Mouse (Mus musculus) kidney, adult 2 months (tissue): ENCODE results near the gene Eid2. TPM values are rescaled to one million over a fixed set of nuclear protein-coding genes. Genes with fewer than 3 reads are reported as not detected.

ENCODE experiments used
- DNase-seq: peaks from one replicate; pipeline ENCODE4 v3.0.0; 2021
- H3K27ac ChIP-seq: fragments of 200-500 bp; 2 replicates; pipeline ENCODE4 v1.5.1; 2012; ENCODE audit warnings: low read depth, low read length, control low read depth, inconsistent platforms; ENCODE audit not compliant: insufficient read depth
- H3K27me3 ChIP-seq: fragments of 200-500 bp; replicated peaks from 2 replicates; pipeline ENCODE4 v1.6.1; 2012; ENCODE audit warnings: mild to moderate bottlenecking, moderate library complexity, low read length, inconsistent platforms; ENCODE audit not compliant: control insufficient read depth, insufficient read depth
- H3K36me3 ChIP-seq: fragments of 200-500 bp; 2 replicates; pipeline ENCODE4 v1.6.1; 2012; ENCODE audit warnings: mild to moderate bottlenecking, moderate library complexity, low read length, inconsistent platforms; ENCODE audit not compliant: control insufficient read depth, insufficient read depth
- H3K4me1 ChIP-seq: fragments of 200-500 bp; 2 replicates; pipeline ENCODE4 v1.6.1; 2011; ENCODE audit warnings: low read length; ENCODE audit not compliant: control insufficient read depth, insufficient read depth
- H3K4me3 ChIP-seq: fragments of 200-500 bp; 2 replicates; pipeline ENCODE4 v1.5.1; 2011; ENCODE audit warnings: mild to moderate bottlenecking, low read depth, low read length, control low read depth; ENCODE audit not compliant: insufficient read depth
- CTCF ChIP-seq: fragments of 200-500 bp; conservative IDR thresholded peaks from 2 replicates; pipeline ENCODE4 v1.5.1; 2011; ENCODE audit warnings: low read depth, mild to moderate bottlenecking, control low read depth, low read length, moderate library complexity, mixed read lengths; ENCODE audit not compliant: insufficient read depth, insufficient read length
- POLR2A ChIP-seq: fragments of 200-500 bp; IDR thresholded peaks from one replicate; pipeline ENCODE4 v1.6.1; 2011; ENCODE audit warnings: low read depth, low read length, control low read depth
- WGBS: fragments of 180-500 bp; shearing (Covaris S2); methylation state at CpG from one replicate; pipeline ENCODE4 v1.1.7; 2018; 5-methylcytosine and 5-hydroxymethylcytosine counted together
- polyA plus RNA-seq: library from polyadenylated mRNA; depleted of rRNA; stranded (reverse); fragments of >200 nt; gene quantifications from 2 replicates; pipeline ENCODE4 v1.2.3, GENCODE M21; 2012

The Eid2 gene
- polyA plus RNA-seq, 1 experiment = 5.2 TPM

DNA sequence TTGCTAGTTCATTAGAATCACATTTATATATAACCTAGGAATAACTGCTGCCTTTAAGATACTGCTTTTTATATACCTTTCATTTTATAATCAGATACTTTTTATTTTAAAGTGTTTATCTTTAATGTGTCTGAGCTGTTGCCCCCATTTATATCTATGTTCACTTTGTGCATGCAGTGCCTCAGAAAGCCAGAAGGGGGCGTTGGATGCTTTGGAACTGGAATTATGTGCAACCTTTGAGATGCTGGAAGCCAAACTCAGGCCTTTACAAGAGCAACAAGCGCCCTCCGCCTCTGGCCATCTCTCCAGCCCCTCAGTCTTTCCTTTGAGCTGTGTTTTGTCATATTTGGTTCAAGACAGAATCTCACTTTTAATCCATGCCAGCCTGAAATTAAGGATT lies 4.1 kb downstream of the Eid2 start:
- H3K27ac ChIP-seq = no peak overlapping the region
- H3K27me3 ChIP-seq = no peaks in the 10 kb centered on the region
- DNase-seq = no peak
- no peak overlapping the region for H3K4me3 ChIP-seq
- no peaks in the 10 kb centered on the region for H3K36me3 ChIP-seq
- H3K4me1 ChIP-seq = 0 out of 2 replicates have a peak, but pooled peaks cover 2% of the 10 kb centered on the region
- WGBS = 75% methylated on average over 3 of the region's 3 CpGs
- TF ChIP-seq CTCF = no peak
- no peak for TF ChIP-seq POLR2A

- H3K27me3 ChIP-seq = no peaks in the 10 kb centered on the region
- TF ChIP-seq POLR2A (no peak), CTCF (no peak)
- H3K4me1 ChIP-seq = peaks cover 5% of the 10 kb centered on the region; the same call in 1 of the 2 replicates
- no peak for DNase-seq
- H3K4me3 ChIP-seq = no peak overlapping the region
- 58% methylated on average over 8 of the region's 8 CpGs for WGBS
- no peak overlapping the region for H3K27ac ChIP-seq
- no peaks in the 10 kb centered on the region for H3K36me3 ChIP-seq
These were observed 9.5 kb downstream of the Eid2 start for GRCm38 (mm10) chr7:28277237-28277614.

DNA sequence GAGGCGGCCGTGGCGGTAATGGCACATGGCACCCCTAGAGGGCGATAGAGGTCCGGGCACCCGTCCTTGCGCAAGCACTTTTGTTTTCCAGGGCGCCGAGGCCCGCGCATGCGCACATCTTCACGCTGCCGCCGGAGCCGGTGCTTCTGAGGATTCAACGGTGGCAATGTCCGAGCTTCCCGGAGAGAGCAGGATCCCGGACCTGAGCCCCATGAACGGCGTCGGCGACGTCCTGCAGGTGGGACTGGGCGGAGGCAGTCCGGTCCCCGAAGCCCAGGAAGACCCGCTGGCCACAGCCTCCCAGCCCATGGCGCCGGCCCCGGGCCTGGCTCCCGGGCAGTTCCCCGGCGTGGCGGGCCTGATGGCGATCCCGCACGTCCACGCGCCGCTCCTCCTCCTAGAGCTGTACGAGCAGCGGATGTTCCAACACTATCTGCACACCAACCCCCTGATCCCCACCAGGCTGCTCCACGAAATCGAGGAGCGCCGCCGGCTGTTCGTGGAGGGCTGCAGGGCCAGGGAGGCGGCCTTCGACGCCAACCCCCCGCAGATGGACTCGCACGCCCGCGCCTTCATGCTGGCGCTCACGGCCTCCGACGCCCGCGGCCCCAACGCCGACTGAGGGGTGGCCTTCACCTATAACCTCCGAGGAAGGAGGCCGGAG lies 10.1 kb downstream of the Eid2 start, which contains the start of gene Eid2b:
TSS of gene Eid2b (plus strand) at position 125 of the 664 bp plus-strand sequence.
- Histone ChIP-seq H3K27ac (peak within 1 kb of the TSS; percentile 91), H3K4me1 (peaks cover 5% of the 10 kb centered on the region; the same call in 1 of the 2 replicates), H3K36me3 (no peaks in the 10 kb centered on the region), H3K4me3 (peak within 1 kb of the TSS; percentile 98), H3K27me3 (no peaks in the 10 kb centered on the region)
- TF ChIP-seq POLR2A = no peak
- peak; percentile 80 for TF ChIP-seq CTCF
- 2% methylated on average over 68 of the region's 68 CpGs for WGBS
- peak; percentile 97 for DNase-seq

- H3K4me1 ChIP-seq = peaks cover 5% of the 10 kb centered on the region; the same call in 1 of the 2 replicates
- peak overlapping the region; percentile 98; the same call in 1 of the 2 replicates for H3K4me3 ChIP-seq
- WGBS = 74% methylated on average over 7 of the region's 7 CpGs
- H3K27ac ChIP-seq = no peak overlapping the region
- no peaks in the 10 kb centered on the region for H3K36me3 ChIP-seq
- DNase-seq = no peak
- TF ChIP-seq POLR2A (no peak), CTCF (no peak)
- no peaks in the 10 kb centered on the region for H3K27me3 ChIP-seq
These were observed 10.6 kb downstream of the Eid2 start for GRCm38 (mm10) chr7:28278279-28278652.

DNA sequence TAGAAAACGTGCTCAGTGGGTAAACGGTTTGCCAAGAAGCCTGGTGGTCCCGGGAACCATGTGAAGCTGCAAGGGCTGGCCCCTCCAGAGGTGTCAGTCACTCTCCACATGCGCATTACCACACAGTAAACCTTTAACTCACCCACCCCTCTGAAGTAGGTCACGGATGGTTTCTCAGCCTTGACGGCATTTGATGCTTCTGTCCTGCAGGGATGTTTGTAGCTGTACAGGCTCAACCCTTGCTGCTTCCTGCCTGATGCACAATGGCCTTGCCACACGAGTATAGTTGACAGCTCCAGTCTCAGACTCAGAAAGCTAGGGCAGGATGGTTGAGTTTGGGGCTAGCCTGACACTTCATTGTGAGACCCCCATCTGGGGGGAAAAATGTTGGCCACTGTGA lies 12.9 kb downstream of the Eid2 start:
- peak; percentile 37 for DNase-seq
- TF ChIP-seq CTCF = no peak
- no peak for TF ChIP-seq POLR2A
- whole genome bisulfite sequencing = 33% methylated on average over 7 of the region's 7 CpGs

GRCm38 (mm10) chr7:28290165-28290564 lies 22.5 kb downstream of the Eid2 start:
- Histone ChIP-seq H3K36me3 (no peaks in the 10 kb centered on the region), H3K27ac (no peak overlapping the region), H3K4me1 (no peaks in the 10 kb centered on the region), H3K27me3 (peaks cover 5% of the 10 kb centered on the region; the same call in 1 of the 2 replicates), H3K4me3 (no peak overlapping the region)
- TF ChIP-seq POLR2A (no peak), CTCF (no peak)
- no peak for DNase-seq
- 2% methylated on average over 16 of the region's 18 CpGs for WGBS

More for the DNA sequence above, 12.9 kb downstream of the Eid2 start:
- Histone ChIP-seq H3K36me3 (no peaks in the 10 kb centered on the region), H3K27ac (no peak overlapping the region), H3K4me1 (peaks cover 5% of the 10 kb centered on the region; the same call in 1 of the 2 replicates), H3K27me3 (no peaks in the 10 kb centered on the region), H3K4me3 (no peak overlapping the region)
